Mouse (Mus musculus) myocyte (in vitro differentiated cells): ENCODE results near the gene Katnal1.

Experiments
- CEBPB ChIP-seq: IDR thresholded peaks from 2 replicates; pipeline ENCODE4 v1.6.1; 2011; ENCODE audit warnings: mild to moderate bottlenecking, moderate library complexity; ENCODE audit not compliant: poor library complexity, insufficient read depth, severe bottlenecking
- E2F4 ChIP-seq: IDR thresholded peaks from one replicate; pipeline ENCODE4 v1.6.1; 2011; ENCODE audit warnings: mild to moderate bottlenecking, control low read depth, moderate library complexity; ENCODE audit not compliant: insufficient read depth
- MAX ChIP-seq: IDR thresholded peaks from one replicate; pipeline ENCODE4 v1.6.1; 2011; ENCODE audit warnings: low read depth, mild to moderate bottlenecking, control low read depth
- MYOG ChIP-seq, 3 experiments: IDR thresholded peaks; one replicate each; pipeline ENCODE4 v1.6.1; 2011; ENCODE audit warnings: control low read depth in 2 of 3, low read depth in 2 of 3, mild to moderate bottlenecking in 2 of 3; ENCODE audit not compliant: insufficient read length in 2 of 3, control insufficient read depth in 1 of 3, insufficient read depth in 1 of 3
- POLR2A ChIP-seq: IDR thresholded peaks from one replicate; pipeline ENCODE4 v1.6.1; 2011; ENCODE audit warnings: low read depth, mild to moderate bottlenecking, control low read depth, moderate library complexity; ENCODE audit not compliant: insufficient read length
- POLR2AphosphoS2 ChIP-seq: IDR thresholded peaks from one replicate; pipeline ENCODE4 v1.6.1; 2011; ENCODE audit warnings: low read depth, control low read depth; ENCODE audit not compliant: insufficient read length
- REST ChIP-seq: IDR thresholded peaks from one replicate; pipeline ENCODE4 v1.6.1; 2011; ENCODE audit warnings: mild to moderate bottlenecking, control low read depth, moderate library complexity; ENCODE audit not compliant: insufficient read depth, insufficient read length
- TCF12 ChIP-seq: IDR thresholded peaks from one replicate; pipeline ENCODE4 v1.6.1; 2011; ENCODE audit warnings: mild to moderate bottlenecking, control low read depth; ENCODE audit not compliant: poor library complexity, insufficient read depth, severe bottlenecking
- USF1 ChIP-seq: IDR thresholded peaks from one replicate; pipeline ENCODE4 v1.6.1; 2011; ENCODE audit warnings: low read depth, mild to moderate bottlenecking, control low read depth, moderate library complexity

DNA sequence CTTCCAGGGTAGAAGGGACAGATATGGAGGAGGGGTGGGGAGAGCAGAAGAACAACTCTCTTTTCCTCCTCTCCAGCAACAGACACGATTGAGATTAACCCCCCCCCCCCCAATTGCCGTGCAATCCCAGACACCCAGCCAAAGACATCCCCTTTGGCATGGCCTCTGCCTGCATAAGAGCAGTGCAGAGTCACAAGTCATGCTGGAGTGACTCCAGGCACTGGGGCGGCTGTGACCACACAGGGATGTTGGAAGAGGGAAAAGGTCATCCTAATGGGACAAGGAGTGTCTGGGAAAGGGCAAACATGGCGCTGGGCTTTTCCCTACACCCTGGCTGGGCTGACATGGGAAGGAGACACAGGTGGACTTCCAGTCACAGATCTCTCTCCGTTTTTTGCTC lies 24.0 kb upstream of the Katnal1 start:
- TF ChIP-seq POLR2A: no peak
- TF ChIP-seq CEBPB: no peak
- no peak for TF ChIP-seq E2F4
- no peak for TF ChIP-seq MAX
- TF ChIP-seq REST: no peak
- TF ChIP-seq POLR2AphosphoS2: no peak
- no peak for TF ChIP-seq TCF12
- TF ChIP-seq MYOG (IDR thresholded peaks at IDR 0.05; ENCODE audit: control insufficient read depth in 1 of 3, insufficient read depth in 1 of 3, insufficient read length in 2 of 3, low read depth in 2 of 3): no peak
- TF ChIP-seq USF1: no peak
